Mouse (Mus musculus) lung, adult 2 months (tissue): ENCODE measurements around the gene Pla1a.

Experiments
- CTCF ChIP-seq: fragments of 200-500 bp; IDR thresholded peaks from 2 replicates; pipeline ENCODE4 v1.5.1; 2011; ENCODE audit warnings: mild to moderate bottlenecking, low read length, control low read depth; ENCODE audit not compliant: insufficient read depth
- POLR2A ChIP-seq: fragments of 200-500 bp; IDR thresholded peaks from 2 replicates; pipeline ENCODE4 v1.6.1; 2011; ENCODE audit warnings: low read depth, mild to moderate bottlenecking, control low read depth, low read length, borderline replicate concordance; ENCODE audit errors: extremely low read depth

DNA sequence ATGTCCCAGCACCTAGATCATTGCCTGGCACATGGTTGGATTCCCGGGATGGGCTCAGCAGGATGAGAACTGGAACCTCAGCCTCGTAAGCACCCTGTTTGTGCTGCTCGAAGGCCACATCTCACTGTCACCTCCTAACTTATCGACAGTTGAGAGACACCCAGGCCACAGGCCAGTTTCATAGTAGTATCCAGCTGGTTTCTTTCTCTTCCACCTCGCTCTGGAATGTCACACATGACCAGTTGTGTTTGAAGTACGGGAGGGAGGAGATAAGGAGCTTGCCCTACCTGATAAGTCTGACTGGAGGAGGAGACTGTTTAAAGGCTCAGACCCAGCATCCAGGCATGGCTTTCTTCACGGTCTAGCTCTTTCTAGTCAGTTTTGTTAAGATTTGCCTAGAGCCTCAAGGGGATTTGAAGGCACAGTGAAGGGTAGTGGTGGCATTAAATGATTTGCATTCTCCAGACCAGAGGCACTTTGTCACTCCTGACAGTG lies 82.5 kb downstream of the Pla1a start:
- TF ChIP-seq POLR2A (no peak), CTCF (no peak)
